Mouse (Mus musculus) liver, embryonic 11.5 days (tissue): ENCODE data around the gene Pfn3. TPM values are rescaled to one million over a fixed set of nuclear protein-coding genes. Genes with fewer than 3 reads are reported as not detected.

Experiments used
- ATAC-seq: fragments of 200-750 bp; cut with Nextera tagmentation; replicated peaks from 2 replicates; pipeline ENCODE4 v1.8.0; 2017; ENCODE audit warnings: moderate number of reproducible peaks, mild to moderate bottlenecking, moderate TSS enrichment, moderate library complexity; ENCODE audit not compliant: low FRiP score
- DNase-seq: peaks from one replicate; pipeline ENCODE4 v3.0.0-alpha.2; 2017; ENCODE audit warnings: low spot score
- H3K27ac ChIP-seq: fragments of 300-500 bp; sonication (generic); 2 replicates; pipeline ENCODE4 v1.5.1; 2014; ENCODE audit warnings: mild to moderate bottlenecking, low read depth, low read length, control low read depth
- H3K27me3 ChIP-seq: fragments of 300-500 bp; sonication (generic); replicated peaks from 2 replicates; pipeline ENCODE4 v1.6.1; 2014; ENCODE audit warnings: low read length, mixed read lengths; ENCODE audit not compliant: control insufficient read depth, insufficient read depth
- H3K36me3 ChIP-seq: fragments of 300-500 bp; sonication (generic); 2 replicates; pipeline ENCODE4 v1.6.1; 2014; ENCODE audit warnings: mild to moderate bottlenecking, low read length, moderate library complexity, mixed read lengths; ENCODE audit not compliant: control insufficient read depth, insufficient read depth
- H3K4me1 ChIP-seq: fragments of 300-500 bp; sonication (generic); replicated peaks from 2 replicates; pipeline ENCODE4 v1.6.1; 2014; ENCODE audit warnings: low read length, mixed read lengths; ENCODE audit not compliant: control insufficient read depth, insufficient read depth
- H3K4me2 ChIP-seq: fragments of 300-500 bp; sonication (generic); 2 replicates; pipeline ENCODE4 v1.6.1; 2014; ENCODE audit warnings: mild to moderate bottlenecking, control low read depth, moderate library complexity
- H3K4me3 ChIP-seq: fragments of 300-500 bp; sonication (generic); 2 replicates; pipeline ENCODE4 v1.5.1; 2014; ENCODE audit warnings: low read depth, low read length, control low read depth
- H3K9ac ChIP-seq: fragments of 300-500 bp; sonication (generic); 2 replicates; pipeline ENCODE4 v1.6.1; 2014; ENCODE audit warnings: low read depth, low read length, control low read depth
- H3K9me3 ChIP-seq: fragments of 300-500 bp; sonication (generic); 2 replicates; pipeline ENCODE4 v1.6.1; 2016; ENCODE audit warnings: low read length, inconsistent platforms, mixed read lengths; ENCODE audit not compliant: control insufficient read depth
- WGBS: fragments of 180-500 bp; shearing (Covaris S2); extraction: QIAGEN DNeasy Blood & Tissue Kit; methylation state at CpG from one replicate; pipeline ENCODE4 v1.1.7; 2014; 5-methylcytosine and 5-hydroxymethylcytosine counted together
- polyA plus RNA-seq: library from polyadenylated mRNA; unstranded; fragments of >200 nt; fragmentation: Nextera tagmentation; extraction: Ambion mirVana; gene quantifications from 2 replicates; pipeline ENCODE4 v1.2.1, GENCODE M21; 2014

Pfn3 gene
- not detected in 2 replicates for polyA plus RNA-seq

DNA sequence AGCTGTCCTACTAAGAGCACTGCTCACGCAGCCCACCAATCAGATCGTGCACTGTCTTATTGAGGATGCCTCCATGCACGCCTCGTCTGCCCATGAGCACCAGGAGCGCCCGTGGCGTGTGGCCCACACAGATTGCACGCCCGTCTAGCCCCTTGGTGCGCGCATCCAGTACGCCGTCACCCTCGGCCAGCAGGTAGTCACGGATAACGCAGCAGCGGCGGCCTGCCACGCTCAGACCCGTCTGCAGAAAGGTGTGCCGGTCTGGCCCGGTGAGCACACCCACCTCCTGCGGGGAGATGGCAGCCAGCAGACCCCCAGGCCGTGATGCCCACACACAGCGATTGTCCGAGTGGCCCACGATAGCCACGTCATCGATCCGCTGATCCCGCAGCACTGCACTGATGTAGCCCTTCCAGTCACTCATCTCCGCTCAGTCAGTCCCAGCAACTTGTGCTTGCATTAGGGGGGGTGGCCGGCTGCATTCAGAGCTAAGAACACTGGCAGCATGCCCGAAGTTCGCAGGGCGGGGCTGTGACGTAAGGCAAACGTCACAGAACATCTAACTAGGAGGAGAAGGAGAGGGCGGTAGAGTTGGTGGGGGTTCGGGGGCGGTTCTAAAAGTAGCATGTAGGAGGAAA, at the start of gene Pfn3:
TSS of gene Pfn3 (minus strand) at position 490 of the 638 bp plus-strand sequence.
- Histone ChIP-seq H3K4me2 (peak within 1 kb of the TSS; percentile 52), H3K9me3 (no peaks in the 10 kb centered on the region), H3K36me3 (no peaks in the 10 kb centered on the region), H3K4me3 (peak within 1 kb of the TSS; percentile 27), H3K27me3 (peaks cover 62% of the 10 kb centered on the region), H3K9ac (0 out of 2 replicates have a peak within 1 kb of the TSS, but pooled peaks have one; percentile 16), H3K4me1 (no peaks in the 10 kb centered on the region; the same call in 1 of the 2 replicates), H3K27ac (no peak within 1 kb of the TSS)
- no peak; the same call in 1 of the 2 replicates for ATAC-seq
- 14% methylated on average over 41 of the region's 41 CpGs for WGBS
- DNase-seq, result peak; percentile 58

DNA sequence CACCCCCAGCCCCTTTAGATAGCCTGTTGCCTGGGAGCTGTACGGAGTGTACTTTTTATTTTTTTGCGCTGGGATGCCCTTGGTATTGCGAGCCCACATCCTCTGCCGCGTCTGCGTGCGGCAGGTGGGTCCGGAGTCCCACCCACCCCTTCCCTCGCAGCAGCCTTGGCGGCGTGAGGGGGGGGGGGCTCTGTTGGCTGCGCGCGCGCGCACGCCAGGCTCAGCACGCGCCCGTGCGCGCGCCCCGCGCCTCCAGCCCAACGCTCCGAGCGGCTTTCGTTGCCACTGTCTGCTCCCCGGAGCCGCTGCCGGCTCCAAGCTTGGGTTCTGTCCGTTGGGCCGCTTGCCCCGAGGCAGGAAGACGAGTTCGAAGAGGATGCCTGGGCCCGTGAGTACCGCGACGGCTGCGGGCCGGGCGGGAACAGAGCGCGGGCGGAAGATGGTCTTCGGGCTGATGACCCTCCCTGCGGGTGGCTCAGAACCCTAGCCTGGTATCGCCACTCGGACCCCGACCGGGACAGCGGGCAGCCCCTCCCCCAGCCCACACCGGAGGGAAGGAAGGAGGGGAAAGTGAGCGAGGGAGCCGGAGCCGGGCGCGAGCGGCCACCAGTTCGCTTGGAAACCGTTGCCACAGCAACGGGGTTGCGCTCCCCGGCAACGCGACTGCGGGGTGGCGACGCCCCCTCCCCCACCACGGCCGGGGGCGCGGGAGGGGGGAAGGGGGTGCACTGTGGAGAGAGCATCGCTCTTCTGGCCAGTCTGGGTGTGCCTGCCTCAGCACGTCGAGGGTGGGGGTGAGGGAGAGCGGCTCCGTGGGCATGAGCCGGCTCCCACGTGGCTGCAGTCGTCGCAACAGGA, 49.2 kb upstream of the Pfn3 start, which contains the start of gene Prr7:
TSS of gene Prr7 (plus strand) at position 241 of the 858 bp plus-strand sequence.
- peaks cover 36% of the 10 kb centered on the region for H3K27me3 ChIP-seq
- H3K27ac ChIP-seq, result no peak within 1 kb of the TSS
- H3K4me2 ChIP-seq, result peak within 1 kb of the TSS; percentile 76
- H3K9me3 ChIP-seq, result no peaks in the 10 kb centered on the region
- DNase-seq (peak; percentile 67), ATAC-seq (peak; percentile 19; the same call in 1 of the 2 replicates)
- H3K4me1 ChIP-seq, result peaks cover 17% of the 10 kb centered on the region
- peak within 1 kb of the TSS; percentile 47 for H3K9ac ChIP-seq
- H3K36me3 ChIP-seq, result peaks cover 9% of the 10 kb centered on the region; the same call in 1 of the 2 replicates
- peak within 1 kb of the TSS; percentile 53 for H3K4me3 ChIP-seq
- WGBS, result 2% methylated on average over 81 of the region's 84 CpGs

DNA sequence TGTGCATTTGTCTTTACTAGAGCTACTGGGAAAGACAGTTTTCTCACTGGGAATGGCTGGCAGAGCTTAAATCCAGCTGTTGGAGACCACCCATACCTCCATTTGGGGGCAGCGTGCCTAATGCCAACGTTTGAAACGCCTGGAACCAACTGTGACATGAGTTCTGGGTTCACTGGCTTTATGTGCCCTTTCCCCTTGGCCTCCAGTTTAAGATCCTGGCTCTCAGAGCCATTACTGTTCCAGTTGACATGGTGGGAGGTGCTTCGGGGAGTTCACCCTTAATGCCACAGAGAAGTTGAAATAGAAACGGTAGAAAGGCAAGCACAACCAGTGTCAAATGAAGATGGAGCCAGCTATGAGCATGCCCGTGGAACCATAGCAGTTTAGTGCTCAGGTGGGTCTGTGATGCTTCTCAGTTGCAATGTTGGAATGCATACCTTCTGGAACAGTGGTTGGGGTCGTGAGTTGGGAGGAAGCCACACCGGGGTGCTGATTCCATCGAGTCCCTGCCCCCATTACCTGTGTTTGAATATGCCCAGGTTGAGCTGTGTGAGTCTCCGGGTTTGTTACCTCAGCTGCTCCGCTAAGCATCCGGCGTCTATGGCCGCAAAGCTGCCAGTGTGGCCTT, 48.5 kb upstream of the Pfn3 start:
- ATAC-seq (no peak), DNase-seq (no peak)
- Histone ChIP-seq H3K4me1 (peaks cover 17% of the 10 kb centered on the region), H3K9ac (no peak overlapping the region), H3K4me3 (peak overlapping the region; percentile 53), H3K9me3 (no peaks in the 10 kb centered on the region), H3K27me3 (peaks cover 32% of the 10 kb centered on the region), H3K27ac (no peak overlapping the region), H3K4me2 (peak overlapping the region; percentile 76), H3K36me3 (peaks cover 16% of the 10 kb centered on the region)
- WGBS, result 15% methylated on average over 14 of the region's 14 CpGs

DNA sequence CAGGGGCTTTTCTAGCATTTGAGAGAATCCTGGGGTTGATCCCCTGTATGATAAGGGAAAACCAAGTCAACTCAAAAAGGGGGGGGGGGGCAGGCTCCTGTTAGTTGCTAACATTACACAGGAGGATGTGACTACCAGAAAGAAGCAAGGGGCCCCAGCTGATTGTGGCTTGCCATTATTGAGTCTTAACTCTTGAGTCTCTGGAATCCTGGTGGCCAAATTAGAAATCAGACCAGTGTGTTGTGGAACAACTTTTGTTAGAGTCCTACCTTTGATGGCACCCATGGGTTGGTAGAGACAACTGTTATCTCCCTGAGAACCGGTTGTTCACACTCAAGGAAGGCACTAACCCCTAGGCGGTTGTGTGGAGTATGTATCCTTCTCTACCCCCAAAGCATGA, 47.9 kb upstream of the Pfn3 start:
- no peak for DNase-seq
- 41% methylated on average over 2 of the region's 2 CpGs for WGBS
- Histone ChIP-seq H3K9ac (no peak overlapping the region), H3K36me3 (peaks cover 20% of the 10 kb centered on the region), H3K27me3 (peaks cover 29% of the 10 kb centered on the region), H3K27ac (no peak overlapping the region), H3K4me3 (no peak overlapping the region), H3K4me1 (peaks cover 17% of the 10 kb centered on the region), H3K4me2 (no peak overlapping the region), H3K9me3 (no peaks in the 10 kb centered on the region)
- no peak for ATAC-seq

DNA sequence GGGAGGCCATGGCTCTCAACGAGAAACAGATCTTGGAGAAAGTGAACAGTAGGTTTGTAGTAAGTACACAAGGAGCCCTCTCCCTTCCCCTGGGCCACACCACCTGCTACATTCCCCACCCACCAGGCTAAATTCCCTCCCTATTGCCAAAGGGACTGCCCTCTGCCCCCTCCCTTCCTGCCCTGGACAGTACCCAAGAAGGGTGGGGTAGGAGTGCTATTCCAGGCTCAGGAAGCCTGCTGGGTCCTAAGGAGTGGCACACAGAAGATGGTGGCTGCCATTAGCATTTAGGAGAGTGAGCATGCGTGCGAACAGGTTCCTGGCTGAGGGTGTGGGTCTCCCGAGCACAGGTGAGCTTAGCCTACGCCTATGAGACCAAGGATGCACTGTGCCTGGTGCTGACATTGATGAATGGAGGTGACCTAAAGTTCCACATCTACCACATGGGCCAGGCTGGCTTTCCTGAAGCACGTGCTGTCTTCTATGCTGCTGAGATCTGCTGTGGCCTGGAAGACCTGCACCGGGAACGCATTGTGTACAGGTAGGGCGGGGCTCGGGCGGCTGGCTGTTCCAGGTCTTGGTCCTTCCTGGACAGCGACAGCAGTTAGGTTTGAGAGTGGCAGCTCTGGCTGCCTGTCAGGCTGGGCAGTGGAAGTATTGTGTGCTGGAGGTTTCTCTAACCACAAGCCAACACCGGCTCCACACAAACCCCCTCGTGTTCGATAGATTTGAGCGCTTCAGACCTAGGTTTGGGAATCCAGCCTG, 36.9 kb upstream of the Pfn3 start:
- Histone ChIP-seq H3K27ac (no peak overlapping the region), H3K27me3 (no peaks in the 10 kb centered on the region), H3K9ac (no peak overlapping the region), H3K36me3 (peaks cover 46% of the 10 kb centered on the region), H3K4me1 (peaks cover 22% of the 10 kb centered on the region), H3K4me3 (no peak overlapping the region), H3K4me2 (no peak overlapping the region), H3K9me3 (no peaks in the 10 kb centered on the region)
- DNase-seq (no peak), ATAC-seq (no peak)
- 91% methylated on average over 16 of the region's 16 CpGs for WGBS

DNA sequence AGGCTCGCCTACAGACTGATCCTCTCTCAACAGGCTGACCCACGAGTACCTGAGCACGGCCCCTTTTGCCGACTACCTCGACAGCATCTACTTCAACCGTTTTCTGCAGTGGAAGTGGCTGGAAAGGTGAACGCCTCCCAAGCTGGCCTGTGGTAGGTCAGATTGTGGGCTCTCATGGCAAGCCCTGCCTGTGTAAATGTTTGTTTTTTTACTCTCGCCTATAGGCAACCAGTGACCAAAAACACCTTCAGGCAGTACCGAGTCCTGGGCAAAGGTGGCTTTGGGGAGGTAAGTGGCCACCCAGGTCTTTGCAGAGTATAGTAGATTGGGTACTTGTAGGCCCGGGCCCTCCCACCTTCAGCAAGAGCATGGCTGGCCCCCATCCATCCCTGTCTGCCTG, 36.3 kb upstream of the Pfn3 start:
- ATAC-seq (no peak), DNase-seq (no peak)
- H3K36me3 ChIP-seq, result peaks cover 43% of the 10 kb centered on the region
- no peak overlapping the region for H3K4me3 ChIP-seq
- no peak overlapping the region for H3K9ac ChIP-seq
- H3K4me2 ChIP-seq, result no peak overlapping the region
- H3K4me1 ChIP-seq, result peaks cover 29% of the 10 kb centered on the region
- no peaks in the 10 kb centered on the region for H3K27me3 ChIP-seq
- WGBS, result 86% methylated on average over 10 of the region's 10 CpGs
- H3K27ac ChIP-seq, result no peak overlapping the region
- H3K9me3 ChIP-seq, result no peaks in the 10 kb centered on the region

DNA sequence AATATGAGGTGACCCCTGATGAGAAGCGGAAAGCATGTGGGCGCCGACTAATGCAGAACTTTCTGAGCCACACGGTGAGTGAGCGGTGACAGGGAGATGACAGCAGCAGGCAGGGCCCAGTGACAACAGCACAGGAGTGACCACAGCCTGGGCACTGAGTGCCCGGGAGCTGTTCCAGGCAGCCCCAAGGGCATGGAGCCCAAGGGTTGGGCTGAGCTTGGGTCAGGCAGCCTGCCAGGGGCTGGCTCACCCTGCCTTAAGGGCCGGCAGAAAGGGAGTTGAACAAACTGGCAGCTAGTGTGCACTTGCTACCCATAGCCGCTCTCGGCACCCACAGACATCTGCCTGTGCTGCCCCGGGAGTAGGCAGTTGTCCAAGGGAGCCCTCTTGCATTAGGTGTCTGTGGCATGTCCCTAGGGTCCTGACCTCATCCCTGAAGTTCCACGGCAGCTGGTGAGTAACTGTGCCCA, 35.5 kb upstream of the Pfn3 start:
- peaks cover 39% of the 10 kb centered on the region for H3K36me3 ChIP-seq
- H3K9ac ChIP-seq, result no peak overlapping the region
- ATAC-seq (no peak), DNase-seq (no peak)
- no peak overlapping the region for H3K4me2 ChIP-seq
- 90% methylated on average over 11 of the region's 11 CpGs for WGBS
- H3K27ac ChIP-seq, result no peak overlapping the region
- no peaks in the 10 kb centered on the region for H3K9me3 ChIP-seq
- no peak overlapping the region for H3K4me3 ChIP-seq
- peaks cover 34% of the 10 kb centered on the region for H3K4me1 ChIP-seq
- no peaks in the 10 kb centered on the region for H3K27me3 ChIP-seq
